Mouse (Mus musculus) gastrocnemius, adult 8-10 months (tissue): ENCODE data around the gene Tmem54. TPM values are rescaled to one million over a fixed set of nuclear protein-coding genes. Genes with fewer than 3 reads are reported as not detected.

Source experiments
- DNase-seq, 2 experiments: peaks; one replicate each; pipeline ENCODE4 v3.0.0; 2022; ENCODE audit warnings: low spot score in 2 of 2
- total RNA-seq, 4 experiments: library from RNA; stranded (reverse); gene quantifications; 2 replicates each; pipeline ENCODE4 v1.2.4; 2022

The Tmem54 gene
- total RNA-seq, 4 experiments from 2014 or later = not detected

- DNase-seq = no peak
Measured at GRCm38 (mm10) chr4:129128582-129129338, 23.4 kb downstream of the Tmem54 start.

DNA sequence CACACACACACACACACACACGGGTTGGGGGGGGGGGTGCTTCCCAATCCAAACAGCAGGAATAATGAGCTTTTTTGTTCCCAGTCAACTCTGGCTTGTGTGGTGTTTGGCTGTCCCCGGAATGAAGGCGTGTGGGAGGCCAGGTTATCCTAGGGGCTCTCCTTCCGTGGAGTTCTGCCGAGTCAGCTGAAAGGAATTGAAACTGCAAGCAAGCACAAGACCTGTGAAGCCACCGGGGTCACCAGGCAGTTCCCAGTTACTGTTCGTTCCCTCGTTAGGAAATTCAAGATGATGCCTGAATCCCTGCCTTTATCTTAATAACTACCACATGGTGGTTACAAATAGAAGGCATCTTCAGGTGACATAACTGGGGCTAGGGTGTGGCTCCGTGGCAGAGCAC is 24.0 kb downstream of the Tmem54 start:
- no peak for DNase-seq

- no peak for DNase-seq
Measured at GRCm38 (mm10) chr4:129130149-129130548, 24.8 kb downstream of the Tmem54 start.

DNA sequence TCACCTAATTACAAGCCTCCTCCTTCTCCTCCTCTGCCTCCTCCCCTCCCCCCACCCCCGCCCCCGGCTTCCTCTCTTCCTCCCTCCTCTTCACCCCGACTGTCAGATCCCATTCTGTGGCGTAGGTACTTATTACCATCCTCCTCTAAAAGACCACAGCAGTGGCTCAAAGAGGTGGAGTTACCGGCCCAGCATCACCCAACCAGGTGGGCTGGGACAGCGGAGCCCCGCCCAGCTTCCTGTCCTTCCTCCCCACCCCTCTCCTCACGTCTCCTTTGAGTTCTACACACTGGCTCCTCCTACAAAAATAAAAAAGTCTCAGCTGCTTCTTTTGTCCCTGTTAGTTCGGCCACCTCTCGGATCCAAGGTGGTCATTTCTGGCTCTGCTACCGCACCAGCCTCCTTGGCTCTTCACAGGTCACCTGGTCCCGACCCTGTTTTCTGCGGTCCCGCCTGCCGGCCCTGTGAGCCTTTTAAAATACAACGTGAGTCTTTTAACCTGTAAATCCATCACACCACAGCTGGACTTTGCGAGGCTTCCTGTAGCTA is 25.5 kb downstream of the Tmem54 start:
- no peak for DNase-seq

GRCm38 (mm10) chr4:129134799-129135585 is 29.6 kb downstream of the Tmem54 start:
- DNase-seq = peak; percentile 44 to 47

DNA sequence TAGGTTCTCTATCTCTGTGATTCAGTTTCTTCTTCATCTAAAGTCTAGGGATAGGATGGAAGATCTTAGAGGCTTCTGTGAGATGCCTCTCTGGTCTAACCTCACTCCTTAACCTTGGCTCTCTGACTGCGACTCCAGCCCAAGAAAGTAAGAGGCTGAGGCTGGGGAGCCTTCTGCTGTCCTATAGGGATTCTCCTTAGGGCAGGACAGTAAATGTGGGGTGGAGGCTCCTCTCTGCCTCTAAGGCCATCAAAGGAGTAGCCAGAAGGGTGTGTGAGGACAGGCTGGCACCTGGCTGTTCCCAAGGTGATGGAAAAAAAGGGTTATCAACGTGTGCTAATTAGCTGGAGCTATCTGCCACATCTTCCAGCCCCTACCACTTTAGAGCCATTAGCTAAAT is 30.3 kb downstream of the Tmem54 start:
- no peak for DNase-seq

- no peak for DNase-seq
Measured at GRCm38 (mm10) chr4:129136189-129136578, 30.8 kb downstream of the Tmem54 start.

DNA sequence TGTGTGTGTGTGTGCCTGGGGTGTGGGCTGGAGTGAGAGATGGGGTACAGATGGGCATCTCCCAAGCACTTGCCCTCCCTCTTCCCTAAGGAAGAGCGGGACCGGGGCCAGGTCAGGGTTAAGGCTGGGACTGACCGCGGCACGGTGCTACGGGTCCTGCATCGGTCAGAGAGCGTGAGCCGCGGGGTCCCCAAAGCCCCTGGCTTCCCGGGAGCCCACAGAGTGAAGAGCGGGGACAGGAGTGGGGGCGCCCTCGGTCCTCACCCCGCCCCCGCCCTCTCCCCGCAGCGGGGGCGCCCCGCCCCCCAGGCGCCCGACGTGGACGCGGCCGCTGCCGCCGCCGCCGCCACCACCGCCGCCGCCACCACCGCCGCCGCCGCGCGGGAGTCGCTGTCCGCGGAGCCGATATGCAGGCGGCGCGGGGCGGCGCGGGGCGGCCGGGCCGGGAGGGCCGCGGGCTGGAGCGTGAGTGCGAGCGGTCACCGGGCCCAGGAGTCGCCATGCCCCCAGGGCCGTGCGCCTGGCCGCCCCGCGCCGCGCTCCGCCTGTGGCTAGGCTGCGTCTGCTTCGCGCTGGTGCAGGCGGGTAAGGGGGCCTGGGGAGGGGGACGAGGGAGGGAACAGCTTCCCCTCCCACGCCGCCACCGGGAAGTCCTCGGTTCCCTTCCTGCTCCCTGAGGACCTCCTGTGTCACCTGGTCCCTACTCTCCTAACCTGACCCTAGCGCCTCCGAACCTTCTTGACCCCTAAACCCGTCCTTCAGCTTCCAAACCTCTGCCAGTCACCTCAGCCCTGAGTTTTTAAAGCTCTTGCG is 31.4 kb downstream of the Tmem54 start, which contains the start of gene Fndc5:
Gene Fndc5 (plus strand): TSS at position 421 of the 813 bp plus-strand sequence.
- DNase-seq = no peak

- DNase-seq = no peak
Measured at GRCm38 (mm10) chr4:129137392-129138321, 32.3 kb downstream of the Tmem54 start.

- no peak for DNase-seq
Measured at GRCm38 (mm10) chr4:129139642-129140041, 34.3 kb downstream of the Tmem54 start.

- DNase-seq = no peak
Measured at GRCm38 (mm10) chr4:129140808-129141207, 35.5 kb downstream of the Tmem54 start.

- DNase-seq = no peak
Measured at GRCm38 (mm10) chr4:129141560-129142438, 36.5 kb downstream of the Tmem54 start.

DNA sequence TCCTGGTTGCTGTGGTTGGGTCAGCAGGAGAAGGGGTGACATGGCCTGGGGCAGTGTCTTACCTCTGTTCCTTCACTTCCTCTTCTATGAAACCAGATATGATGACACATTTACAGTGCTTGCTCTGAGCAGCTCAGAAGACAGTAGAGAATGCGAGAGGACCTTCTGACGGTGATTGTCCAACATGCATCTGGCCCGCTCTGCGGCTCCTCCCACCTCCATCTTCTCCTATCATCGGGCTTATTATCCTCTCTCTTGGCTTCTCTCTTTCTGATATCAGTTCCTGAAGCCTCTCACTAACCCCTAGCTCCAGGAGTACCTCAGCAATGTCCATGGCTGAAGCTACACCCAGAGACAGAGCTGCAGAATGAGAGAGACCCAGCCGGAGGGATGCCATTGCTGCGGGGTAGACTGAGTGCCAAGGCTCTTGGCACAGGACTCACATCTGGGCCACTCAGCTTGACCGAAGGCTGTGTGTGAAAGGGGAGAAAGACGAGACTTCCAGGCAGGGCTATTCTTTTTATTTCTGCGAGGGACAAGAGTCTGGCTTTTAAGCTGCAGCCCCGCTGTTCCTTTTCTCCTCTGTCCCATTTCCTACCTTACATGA is 37.2 kb downstream of the Tmem54 start:
- DNase-seq = no peak

DNA sequence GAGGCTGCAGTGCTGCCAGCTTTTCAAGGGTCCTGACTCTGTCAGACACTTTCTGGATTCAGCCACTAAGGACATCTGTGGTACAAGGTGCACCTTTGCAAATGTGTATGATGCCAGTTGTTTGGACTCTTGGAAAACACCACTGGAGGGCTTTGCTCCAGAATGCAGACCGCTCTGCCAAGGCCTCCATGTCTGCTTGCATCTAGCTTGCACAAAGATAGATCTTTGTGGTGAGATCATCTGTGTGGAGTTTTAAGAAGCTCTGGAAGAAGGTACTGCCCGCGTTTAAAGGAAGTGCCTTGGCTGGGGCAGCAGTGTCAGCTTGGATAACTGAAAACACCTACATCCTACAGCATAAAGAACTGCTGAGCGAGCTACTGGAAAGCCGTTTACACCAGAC is 38.2 kb downstream of the Tmem54 start:
- no peak for DNase-seq

- no peak for DNase-seq
Measured at GRCm38 (mm10) chr4:129144401-129145367, 39.3 kb downstream of the Tmem54 start.

- no peak for DNase-seq
Measured at GRCm38 (mm10) chr4:129145411-129145810, 40.1 kb downstream of the Tmem54 start.

DNA sequence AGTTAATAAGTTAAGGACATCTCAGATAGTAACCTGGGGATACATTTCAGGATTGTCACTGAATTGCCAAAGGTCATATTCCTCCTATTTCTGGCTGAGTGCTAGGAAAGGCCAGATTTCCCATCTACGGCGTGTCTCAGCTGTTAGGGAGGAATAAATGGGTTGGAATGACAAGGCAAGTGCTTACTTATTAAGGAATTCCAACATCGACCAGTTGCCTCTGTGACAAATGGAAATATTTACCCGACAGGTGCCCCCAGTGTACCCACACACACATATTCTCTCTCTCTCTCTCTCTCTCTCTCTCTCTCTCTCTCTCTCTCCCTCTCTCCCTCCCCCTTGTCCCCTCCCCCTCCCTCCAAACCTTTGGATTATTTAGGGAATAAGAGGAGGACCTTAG is 40.6 kb downstream of the Tmem54 start:
- DNase-seq = no peak

DNA sequence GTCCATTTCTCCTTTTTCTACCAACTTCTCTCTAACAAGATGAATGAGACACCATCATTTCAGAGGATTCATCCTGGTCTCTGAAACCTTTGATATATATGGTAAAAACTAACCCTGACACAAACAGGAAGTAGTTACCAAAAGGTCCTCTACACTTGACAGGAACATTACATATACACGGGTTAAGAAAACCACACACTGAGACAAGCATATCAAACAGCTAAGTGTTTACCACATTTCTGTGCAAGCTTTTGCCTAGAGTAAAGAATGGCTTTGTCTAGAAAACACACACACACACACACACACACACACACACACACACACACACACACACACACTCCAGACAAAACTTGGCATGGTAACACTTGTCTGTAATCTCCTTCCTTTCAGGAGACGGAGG is 41.0 kb downstream of the Tmem54 start:
- no peak for DNase-seq
